Mouse (Mus musculus) midbrain, postnatal 0 days (tissue): ENCODE data around the gene Gm973. TPM values are rescaled to one million over a fixed set of nuclear protein-coding genes. Genes with fewer than 3 reads are reported as not detected.

ENCODE experiments used
- ATAC-seq: fragments of 200-750 bp; cut with Nextera tagmentation; 2 replicates; pipeline ENCODE4 v1.8.0; 2017; ENCODE audit warnings: moderate number of reproducible peaks, mild to moderate bottlenecking, moderate TSS enrichment, moderate library complexity; ENCODE audit not compliant: low FRiP score
- DNase-seq: peaks from one replicate; pipeline ENCODE4 v3.0.0-alpha.2; 2015; ENCODE audit warnings: low spot score
- H3K27ac ChIP-seq: fragments of 300-500 bp; sonication (generic); 2 replicates; pipeline ENCODE4 v1.5.1; 2014; ENCODE audit warnings: low read depth, mild to moderate bottlenecking, low read length, mixed read lengths
- H3K27me3 ChIP-seq: fragments of 300-500 bp; sonication (generic); 2 replicates; pipeline ENCODE4 v1.6.1; 2014; ENCODE audit warnings: low read length, control low read depth, mixed read lengths; ENCODE audit not compliant: insufficient read depth
- H3K36me3 ChIP-seq: fragments of 300-500 bp; sonication (generic); 2 replicates; pipeline ENCODE4 v1.6.1; 2014; ENCODE audit warnings: low read length, control low read depth, mixed read lengths; ENCODE audit not compliant: insufficient read depth
- H3K4me1 ChIP-seq: fragments of 300-500 bp; sonication (generic); 2 replicates; pipeline ENCODE4 v1.6.1; 2014; ENCODE audit warnings: mild to moderate bottlenecking, control low read depth, antibody characterized with exemption, low read length, mixed read lengths; ENCODE audit not compliant: insufficient read depth
- H3K4me2 ChIP-seq: fragments of 300-500 bp; sonication (generic); 2 replicates; pipeline ENCODE4 v1.6.1; 2014; ENCODE audit warnings: low read depth, mild to moderate bottlenecking, low read length, mixed read lengths; ENCODE audit not compliant: poor library complexity, severe bottlenecking
- H3K4me3 ChIP-seq: fragments of 300-500 bp; sonication (generic); 2 replicates; pipeline ENCODE4 v1.5.1; 2014; ENCODE audit warnings: low read depth, mild to moderate bottlenecking, low read length, moderate library complexity
- H3K9ac ChIP-seq: fragments of 300-500 bp; sonication (generic); replicated peaks from 2 replicates; pipeline ENCODE4 v1.6.1; 2014; ENCODE audit warnings: mild to moderate bottlenecking, low read length, moderate library complexity, mixed read lengths; ENCODE audit not compliant: poor library complexity, severe bottlenecking
- H3K9me3 ChIP-seq: fragments of 300-500 bp; sonication (generic); 2 replicates; pipeline ENCODE4 v1.6.1; 2016; ENCODE audit warnings: low read length, control low read depth
- CTCF ChIP-seq: IDR thresholded peaks from 2 replicates; pipeline ENCODE4 v1.5.1; 2016; ENCODE audit warnings: antibody characterized with exemption, mild to moderate bottlenecking
- WGBS: fragments of 180-500 bp; shearing (Covaris S2); extraction: QIAGEN DNeasy Blood & Tissue Kit; methylation state at CpG from one replicate; pipeline ENCODE4 v1.1.7; 2014; 5-methylcytosine and 5-hydroxymethylcytosine counted together
- polyA plus RNA-seq: library from polyadenylated mRNA; unstranded; fragments of >200 nt; fragmentation: Nextera tagmentation; extraction: Ambion mirVana; gene quantifications from 2 replicates; pipeline ENCODE4 v1.2.1, GENCODE M21; 2015
- total RNA-seq: library from RNA; depleted of rRNA; stranded (reverse); fragments of >200 nt; gene quantifications from 2 replicates; pipeline ENCODE4 v1.2.3, GENCODE M21; 2014

The Gm973 gene
- total and polyA plus RNA-seq, 2 experiments from 2014 or later, result 7.5 to 15.0 TPM

DNA sequence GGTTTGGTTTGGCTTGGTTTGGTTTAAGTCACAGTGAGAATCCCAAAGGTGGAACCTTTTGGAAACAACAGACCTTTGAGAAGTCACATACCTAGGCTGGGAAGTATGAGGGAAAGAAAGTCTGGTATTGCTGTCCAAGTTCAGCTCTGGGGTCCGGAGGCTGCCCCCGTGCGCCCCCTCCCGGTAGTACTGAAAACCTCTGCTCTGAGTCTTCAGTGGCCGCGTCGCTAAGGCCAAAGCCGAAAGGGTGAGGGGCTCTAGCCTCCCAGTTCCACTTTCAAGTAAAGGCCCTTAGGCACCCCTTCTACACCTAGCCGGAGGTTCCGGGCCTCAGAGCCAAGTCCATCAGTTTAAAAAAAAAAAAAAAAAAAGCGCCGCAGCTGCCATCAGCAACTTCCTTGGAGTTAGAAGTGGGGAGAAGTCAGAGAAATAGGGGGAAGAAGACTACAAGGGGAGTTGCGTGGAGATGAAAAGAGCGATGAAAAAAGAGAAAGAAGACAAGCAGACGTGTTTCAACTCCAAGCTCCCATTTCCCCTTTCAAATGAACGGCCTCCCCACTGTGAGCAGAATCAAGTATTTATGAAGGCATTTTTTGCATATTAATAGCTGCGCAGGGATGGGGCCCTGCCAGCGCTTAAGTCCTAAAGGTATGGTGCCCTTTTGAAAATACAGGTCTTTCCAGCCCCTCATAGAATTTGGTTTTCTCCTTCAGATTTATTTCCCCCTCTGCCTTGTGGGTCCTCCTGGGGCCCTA, 68.8 kb downstream of the Gm973 start:
- no peak overlapping the region for H3K4me3 ChIP-seq
- peak; percentile 78 for TF ChIP-seq CTCF
- H3K36me3 ChIP-seq, result no peaks in the 10 kb centered on the region
- no peaks in the 10 kb centered on the region for H3K4me1 ChIP-seq
- peak overlapping the region; percentile 23 for H3K4me2 ChIP-seq
- H3K9ac ChIP-seq, result no peak overlapping the region
- H3K9me3 ChIP-seq, result no peaks in the 10 kb centered on the region
- 6% methylated on average over 18 of the region's 18 CpGs for WGBS
- no peaks in the 10 kb centered on the region for H3K27me3 ChIP-seq
- DNase-seq (peak; percentile 69), ATAC-seq (peak; percentile 44; the same call in 1 of the 2 replicates)
- no peak overlapping the region for H3K27ac ChIP-seq

DNA sequence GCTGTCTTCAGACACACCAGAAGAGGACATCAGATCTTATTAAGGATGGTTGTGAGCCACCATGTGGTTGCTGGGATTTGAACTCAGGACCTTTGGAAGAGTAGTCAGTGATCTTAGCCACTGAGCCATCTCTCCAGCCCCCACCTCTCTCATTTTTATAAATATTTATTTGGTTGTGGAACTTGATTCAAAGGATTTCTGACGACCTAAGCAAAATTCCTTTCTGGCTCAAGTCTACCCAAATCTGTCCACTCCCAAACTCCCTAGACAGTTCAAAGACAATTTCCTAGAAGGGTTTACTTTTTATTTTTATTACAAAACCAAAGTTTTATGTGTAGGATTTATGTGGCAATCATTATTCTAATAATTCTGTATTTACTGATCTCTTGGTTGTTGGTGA, 73.2 kb downstream of the Gm973 start:
- no peak overlapping the region for H3K9ac ChIP-seq
- WGBS, result 84% methylated on average over 1 of the region's 1 CpGs
- no peaks in the 10 kb centered on the region for H3K27me3 ChIP-seq
- DNase-seq (no peak), ATAC-seq (no peak)
- no peaks in the 10 kb centered on the region for H3K36me3 ChIP-seq
- no peak overlapping the region for H3K4me2 ChIP-seq
- TF ChIP-seq CTCF, result no peak
- 0 out of 2 replicates have a peak, but pooled peaks cover 10% of the 10 kb centered on the region for H3K4me1 ChIP-seq
- no peaks in the 10 kb centered on the region for H3K9me3 ChIP-seq
- H3K4me3 ChIP-seq, result no peak overlapping the region
- no peak overlapping the region for H3K27ac ChIP-seq

DNA sequence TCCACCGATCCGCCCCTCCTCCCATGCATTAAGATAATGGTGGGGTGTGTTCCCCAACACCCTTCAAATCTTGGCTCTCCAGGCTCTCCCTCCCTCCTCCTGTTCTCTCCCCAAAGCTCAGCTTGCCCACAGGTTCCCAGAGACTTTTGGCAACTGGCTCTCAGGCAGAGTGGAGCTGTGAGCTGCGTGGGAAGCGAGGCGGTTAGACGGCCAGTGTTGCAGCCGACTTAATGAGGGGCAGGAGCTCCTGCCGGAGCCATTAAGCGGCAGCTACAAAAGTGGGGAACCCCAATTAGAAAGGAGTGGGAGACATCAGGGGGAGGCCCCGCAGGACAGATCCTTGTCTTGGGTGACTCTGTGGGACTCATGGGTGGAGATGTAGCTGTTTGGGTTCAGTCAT, 76.3 kb downstream of the Gm973 start:
- WGBS, result 4% methylated on average over 10 of the region's 10 CpGs
- TF ChIP-seq CTCF, result no peak
- Histone ChIP-seq H3K9ac (no peak overlapping the region), H3K9me3 (no peaks in the 10 kb centered on the region), H3K27ac (no peak overlapping the region), H3K4me1 (0 out of 2 replicates have a peak, but pooled peaks cover 10% of the 10 kb centered on the region), H3K4me2 (peak overlapping the region; percentile 39), H3K27me3 (no peaks in the 10 kb centered on the region), H3K36me3 (no peaks in the 10 kb centered on the region), H3K4me3 (peak overlapping the region; percentile 0; the same call in 1 of the 2 replicates)
- DNase-seq, result no peak
- peak; percentile 38; the same call in 1 of the 2 replicates for ATAC-seq

DNA sequence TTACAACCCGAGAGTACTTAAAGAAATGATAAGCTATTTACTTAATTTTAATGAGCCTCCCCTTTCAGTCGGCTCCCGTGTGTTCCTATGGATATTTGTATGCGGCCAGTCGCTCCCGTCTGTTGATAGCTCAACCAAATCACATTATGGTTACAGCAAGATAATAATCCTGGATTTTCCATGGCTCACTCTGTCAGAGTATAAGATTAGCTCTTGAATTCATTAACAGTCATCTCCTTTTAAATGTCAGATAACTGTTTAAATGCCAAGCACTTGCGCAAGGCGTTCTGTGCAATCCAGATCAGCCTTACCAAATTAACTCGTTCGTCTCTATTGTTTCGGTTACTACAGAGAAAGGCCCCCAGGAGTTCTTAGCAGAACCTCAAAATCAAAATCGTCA, 76.8 kb downstream of the Gm973 start:
- DNase-seq, result no peak

DNA sequence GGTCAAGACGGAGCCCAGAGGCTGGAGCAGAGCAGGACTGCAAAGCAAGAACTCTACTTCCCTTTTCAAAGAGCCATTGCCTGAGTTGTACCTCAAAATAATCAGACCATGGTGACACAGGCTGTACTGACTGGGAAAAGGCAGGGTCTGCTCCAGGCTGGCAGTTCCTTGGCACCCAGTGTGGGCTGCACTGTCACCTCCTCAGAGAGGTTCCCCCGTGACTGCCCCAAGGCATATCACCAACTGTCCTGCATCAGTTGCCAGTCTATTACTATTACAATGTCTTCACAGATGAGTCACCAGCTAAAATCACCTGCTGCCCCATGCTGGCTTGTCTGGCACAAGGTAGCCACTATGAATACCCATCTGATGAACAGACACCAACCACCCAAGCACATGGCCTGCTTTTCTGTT, 77.6 kb downstream of the Gm973 start:
- no peaks in the 10 kb centered on the region for H3K36me3 ChIP-seq
- H3K9ac ChIP-seq, result no peak overlapping the region
- no peak for DNase-seq
- no peaks in the 10 kb centered on the region for H3K27me3 ChIP-seq
- ATAC-seq, result peak; percentile 34; the same call in 1 of the 2 replicates
- no peak for TF ChIP-seq CTCF
- 0 out of 2 replicates have a peak, but pooled peaks cover 10% of the 10 kb centered on the region for H3K4me1 ChIP-seq
- no peak overlapping the region for H3K4me2 ChIP-seq
- no peak overlapping the region for H3K27ac ChIP-seq
- no peak overlapping the region for H3K4me3 ChIP-seq
- no peaks in the 10 kb centered on the region for H3K9me3 ChIP-seq
- 74% methylated on average over 2 of the region's 2 CpGs for WGBS

More for the DNA sequence above, 76.8 kb downstream of the Gm973 start:
- Histone ChIP-seq H3K9me3 (no peaks in the 10 kb centered on the region), H3K27ac (no peak overlapping the region), H3K4me2 (peak overlapping the region; percentile 39), H3K27me3 (no peaks in the 10 kb centered on the region), H3K4me3 (peak overlapping the region; percentile 0; the same call in 1 of the 2 replicates), H3K9ac (no peak overlapping the region), H3K4me1 (0 out of 2 replicates have a peak, but pooled peaks cover 10% of the 10 kb centered on the region), H3K36me3 (no peaks in the 10 kb centered on the region)
- 7% methylated on average over 12 of the region's 12 CpGs for WGBS
- no peak for TF ChIP-seq CTCF
- peak; percentile 47; the same call in 1 of the 2 replicates for ATAC-seq

DNA sequence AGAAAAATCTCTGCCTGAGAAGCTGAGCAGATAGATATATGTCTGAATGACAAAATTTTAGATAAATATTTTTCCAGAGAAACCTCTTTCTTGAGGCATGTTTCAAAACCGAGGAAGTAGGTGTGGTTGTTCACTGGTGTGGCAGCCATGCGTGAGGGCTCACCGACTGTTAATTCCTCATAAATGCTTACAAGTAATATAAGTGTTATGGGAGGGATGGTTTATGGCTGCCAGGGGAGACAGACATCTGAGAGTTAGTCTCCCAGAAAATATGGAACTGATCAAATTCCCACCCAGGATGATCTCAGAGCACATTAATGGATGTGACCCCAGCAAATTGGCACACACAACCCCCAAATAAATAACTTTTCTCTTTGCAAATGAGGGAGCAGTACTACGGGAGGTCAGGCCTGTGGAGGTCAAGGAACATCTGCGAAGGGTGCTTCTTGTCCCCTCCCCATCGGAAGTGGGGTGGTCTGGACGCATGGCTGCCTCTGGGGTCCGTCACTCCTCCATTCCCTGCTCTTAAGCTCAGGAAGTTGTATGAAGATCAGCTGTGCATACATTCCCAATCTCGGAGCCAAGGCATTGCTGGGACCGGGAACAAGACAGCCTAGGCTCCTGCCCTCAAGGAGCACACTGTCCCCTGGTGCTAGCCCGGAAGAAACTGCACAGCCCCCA, 78.7 kb downstream of the Gm973 start:
- TF ChIP-seq CTCF, result no peak
- Histone ChIP-seq H3K4me1 (0 out of 2 replicates have a peak, but pooled peaks cover 10% of the 10 kb centered on the region), H3K27me3 (no peaks in the 10 kb centered on the region), H3K4me2 (no peak overlapping the region), H3K27ac (no peak overlapping the region), H3K4me3 (no peak overlapping the region), H3K36me3 (no peaks in the 10 kb centered on the region), H3K9ac (no peak overlapping the region), H3K9me3 (no peaks in the 10 kb centered on the region)
- WGBS, result 92% methylated on average over 11 of the region's 11 CpGs
- DNase-seq (no peak), ATAC-seq (no peak)
